ENCODE assay signal across 8 mouse cellular contexts in genomic region chr5:107147951-107148766, GRCm38 (mm10).
A peak's percentile ranks its signal among the peaks of the same experiment; 100 is the strongest.
DNase-seq lines count a peak whose midpoint lies in the region; TF ChIP-seq lines count a peak whose summit lies in the region.

No protein-coding gene starts in this region.

- TF ChIP-seq CTCF in layer of hippocampus, adult 2 months (conservative IDR thresholded peaks at IDR 0.05) = no peak

- no peak overlapping the region for H3K4me3 ChIP-seq in ES-E14 (ENCODE audit: insufficient read depth in 1 of 2, low read depth in 1 of 2, low read length in 2 of 2, poor library complexity in 1 of 2, severe bottlenecking in 1 of 2)
- no peak overlapping the region for H3K4me3 ChIP-seq in forebrain, embryonic 10.5 days
- H3K4me3 ChIP-seq in layer of hippocampus, adult 2 months = no peak overlapping the region

- no peak overlapping the region for H3K27ac ChIP-seq in ES-E14 (ENCODE audit: insufficient read depth, low read depth, low read length, poor library complexity, severe bottlenecking)
- no peak overlapping the region for H3K27ac ChIP-seq in forebrain, embryonic 10.5 days
- H3K27ac ChIP-seq in layer of hippocampus, adult 2 months = peak overlapping the region; percentile 85

- DNase-seq in ES-E14 (ENCODE audit: low read depth, low spot score) (peak; percentile 15), liver (no peak)
- DNase-seq in adrenal gland, postnatal 14 days = peak; percentile 79
- peak; percentile 26 for DNase-seq in forebrain, embryonic 10.5 days (ENCODE audit: extremely low spot score, low spot score)
- DNase-seq in heart, postnatal 36 days = peak; percentile 83 to 85
- peak; percentile 72 to 86 for DNase-seq in layer of hippocampus, adult 2 months (ENCODE audit: low spot score in 2 of 2)
- DNase-seq in lung, postnatal 14 days = peak; percentile 68
- DNase-seq in right cerebral cortex, postnatal 10 days (ENCODE audit: low spot score in 2 of 2) = peak; percentile 65 to 71

- peaks cover 1 to 4% of the 10 kb centered on the region in 2 experiments; a peak in 2 of 4 replicates for H3K4me1 ChIP-seq in ES-E14 (ENCODE audit: control insufficient read depth in 2 of 2, insufficient read depth in 2 of 2, low read length in 2 of 2, poor library complexity in 1 of 2)
- peaks cover 63% of the 10 kb centered on the region for H3K4me1 ChIP-seq in forebrain, embryonic 10.5 days

- no peaks in the 10 kb centered on the region for H3K36me3 ChIP-seq in ES-E14 (ENCODE audit: control insufficient read depth, insufficient read depth, low read length, poor library complexity, severe bottlenecking)
- no peaks in the 10 kb centered on the region for H3K36me3 ChIP-seq in forebrain, embryonic 10.5 days (replicated peaks)

- in situ Hi-C loops in ES-E14 (cut with MboI; ENCODE audit: low sequenced_read_pairs in 2 of 2, unreplicated experiment in 2 of 2) = no loop called here

- no peak overlapping the region for H3K9ac ChIP-seq in ES-E14 (ENCODE audit: insufficient read depth, low read depth, low read length, poor library complexity, severe bottlenecking)

- intact Hi-C loops in heart, postnatal 36 days (cut with DNase I) = loop anchor here (1.0 to 5.0 kb wide), 2 partner anchors 21 to 61 kb away; no protein-coding TSS in a partner anchor

- 33% methylated on average over 13 of the region's 13 CpGs for WGBS in forebrain, embryonic 10.5 days

- peaks cover 42% of the 10 kb centered on the region for H3K27me3 ChIP-seq in forebrain, embryonic 10.5 days (ENCODE audit: poor library complexity, severe bottlenecking)

- H3K9me3 ChIP-seq in ES-E14 (ENCODE audit: control insufficient read depth, insufficient read depth, low read depth, low read length) = no peaks in the 10 kb centered on the region
- no peaks in the 10 kb centered on the region for H3K9me3 ChIP-seq in forebrain, embryonic 10.5 days

TF ChIP-seq in ES-E14, 5 proteins besides CTCF, POLR2A, EP300 and RAD21:
- TF ChIP-seq ZNF384 (IDR thresholded peaks at IDR 0.05; ENCODE audit: low read depth, low read length) (no peak), HCFC1 (IDR thresholded peaks at IDR 0.05; ENCODE audit: borderline replicate concordance, insufficient read depth, low read length) (no peak), ZC3H11A (IDR thresholded peaks at IDR 0.05; ENCODE audit: borderline replicate concordance, low read depth, low read length) (no peak), MAFK (IDR thresholded peaks at IDR 0.05; ENCODE audit: insufficient read depth, low read depth, low read length) (no peak), CHD2 (IDR thresholded peaks at IDR 0.05; ENCODE audit: low read depth, low read length) (no peak)
